Mouse (Mus musculus) spleen, postnatal 4 days (tissue): Measurements from ENCODE around the gene Gm7233.
"Not testable (repeated sequence)": the region's sequence is repeated elsewhere in the genome, so short reads cannot be mapped to it uniquely, and the experiment has no call there.

ENCODE experiments used
- DNase-seq, 2 experiments: peaks; one replicate each; pipeline ENCODE4 v3.0.0; 2022; ENCODE audit warnings: low spot score in 2 of 2

Gene Gm7233

DNA sequence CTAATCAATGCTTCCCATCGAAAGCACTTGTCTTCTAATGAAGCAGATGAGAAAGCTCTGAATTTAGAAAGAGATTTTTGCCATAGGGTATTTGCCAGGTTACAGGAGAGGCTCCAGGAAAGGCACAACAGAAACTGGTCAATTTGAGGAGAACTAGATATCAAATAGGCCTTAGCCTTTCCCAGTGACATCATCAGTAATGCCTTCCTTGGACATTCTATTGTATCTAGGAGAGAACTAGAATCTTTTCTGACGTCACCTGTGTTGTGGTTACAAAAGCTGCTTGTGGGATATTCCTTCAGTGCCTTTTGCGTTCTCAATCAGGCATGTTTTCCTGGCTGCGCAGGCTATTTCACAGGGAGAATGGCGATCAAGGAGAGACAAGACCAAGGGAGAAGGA, at the start of gene Gm7233:
TSS of gene Gm7233 (plus strand) at position 301 of the 400 bp plus-strand sequence.
- not testable (repeated sequence) for DNase-seq

DNA sequence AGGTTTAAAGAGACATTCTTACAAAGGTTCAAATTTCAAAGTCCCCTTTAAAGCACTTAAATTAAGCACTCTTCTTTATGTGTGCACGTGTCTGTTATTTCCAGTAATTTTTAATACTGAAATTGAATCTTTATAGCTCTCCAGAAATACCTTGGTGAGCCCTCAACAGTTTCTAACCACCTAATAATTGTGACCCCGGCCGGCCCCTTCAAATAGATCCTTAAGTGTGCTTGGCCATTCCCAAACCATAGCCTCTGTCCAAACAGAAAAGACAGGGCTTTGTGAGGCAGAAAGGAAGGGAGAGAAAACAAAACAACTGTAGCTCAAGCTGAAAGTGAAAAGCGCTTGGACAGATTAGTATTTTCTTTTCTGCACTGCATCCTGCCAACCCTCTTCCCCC, 12.5 kb upstream of the Gm7233 start:
- DNase-seq: peak in 1 of 2 experiments; percentile 61

DNA sequence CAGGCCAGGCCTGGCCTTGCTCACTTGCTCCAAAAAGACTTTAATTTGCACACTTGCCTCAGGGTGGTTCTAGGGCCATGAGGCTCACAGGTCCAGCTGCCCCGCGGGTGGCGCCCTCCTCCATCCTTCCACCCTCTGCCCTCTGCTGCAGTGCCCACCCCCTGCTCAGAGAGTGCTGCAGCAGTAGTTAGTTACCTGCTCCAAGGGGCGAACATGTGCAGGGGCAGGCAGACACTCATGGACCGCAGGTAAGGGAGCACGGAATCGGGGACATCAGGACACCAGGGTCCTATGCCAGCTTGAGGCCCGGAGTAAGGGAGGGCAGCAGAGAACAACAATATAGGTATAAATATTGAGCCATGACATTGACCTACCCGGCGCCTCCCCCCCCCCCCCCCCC, 11.7 kb upstream of the Gm7233 start:
- DNase-seq: not testable (repeated sequence)

DNA sequence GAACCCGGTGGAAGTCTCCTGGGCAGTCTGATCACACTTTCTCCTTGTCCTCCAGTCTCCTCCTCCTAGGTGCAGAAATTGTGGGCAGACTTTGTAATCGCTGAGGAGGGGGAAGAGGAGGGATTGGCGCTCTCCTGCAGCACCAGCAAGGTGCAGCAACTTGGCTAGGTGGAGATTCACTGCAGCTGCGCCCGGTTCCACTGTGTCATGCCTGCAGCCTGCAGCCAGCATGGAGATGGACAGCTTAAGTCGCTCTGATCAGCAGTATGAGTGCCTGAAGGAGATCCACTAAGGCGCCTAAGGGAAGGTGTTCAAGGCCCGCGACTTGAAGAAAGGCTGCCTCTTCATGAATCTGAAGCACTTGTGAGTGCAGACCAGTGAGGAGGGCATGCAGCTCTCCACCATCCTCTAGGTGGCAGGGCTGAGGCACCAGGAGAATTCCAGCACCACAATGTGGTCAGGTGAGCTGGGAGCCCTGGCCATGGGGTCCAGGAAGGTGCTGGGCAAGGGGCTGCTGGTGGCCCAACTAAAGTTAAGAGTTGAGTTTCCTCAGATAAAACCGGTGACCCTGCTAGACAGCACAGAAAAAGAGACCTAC, 11.0 kb upstream of the Gm7233 start:
- not testable (repeated sequence) for DNase-seq

DNA sequence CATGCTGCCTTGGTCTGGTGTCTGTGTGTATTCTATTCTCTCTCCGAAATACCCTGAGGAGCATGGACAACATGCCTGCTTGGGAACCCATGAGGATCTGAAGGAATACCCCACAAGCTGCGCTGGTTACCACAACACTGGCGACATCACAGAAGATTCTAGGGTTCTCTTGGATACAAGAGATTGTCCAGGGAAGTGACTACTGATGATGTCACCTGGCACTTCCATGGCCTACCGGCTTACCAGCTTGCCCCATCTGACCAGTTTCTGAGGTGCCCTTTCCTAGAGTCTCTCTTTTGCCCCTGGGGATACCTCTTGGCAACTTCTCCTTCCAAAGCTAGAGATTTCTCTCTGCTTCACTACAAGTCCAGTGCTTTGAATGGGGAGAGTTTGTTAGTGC, 55.5 kb downstream of the Gm7233 start, which contains the start of gene Gm8122:
TSS of gene Gm8122 (minus strand) at position 101 of the 400 bp plus-strand sequence.
- not testable (repeated sequence) for DNase-seq
